Mouse (Mus musculus): Measurements from ENCODE around the gene Lrch3. TPM values are rescaled to one million over a fixed set of nuclear protein-coding genes. Genes with fewer than 3 reads are reported as not detected.

Gene Lrch3
- total and polyA plus RNA-seq, 2 experiments from 2014 or later, result 19.6 to 50.3 TPM

GRCm38 (mm10) chr16:32887996-32888395 lies 25.9 kb upstream of the Lrch3 start:
- no peak for DNase-seq
- peak; percentile 30; the same call in 1 of the 2 replicates for TF ChIP-seq CTCF (IDR thresholded peaks at IDR 0.05; ENCODE audit: low read depth)
- no peaks in the 10 kb centered on the region for H3K27me3 ChIP-seq (ENCODE audit: insufficient read depth, low read length)
- H3K4me1 ChIP-seq (ENCODE audit: insufficient read depth), result no peaks in the 10 kb centered on the region
- H3K36me3 ChIP-seq (ENCODE audit: insufficient read depth), result peaks cover 30% of the 10 kb centered on the region
- 90% methylated on average over 7 of the region's 7 CpGs for WGBS
- no peak overlapping the region for H3K27ac ChIP-seq (ENCODE audit: low read depth, low read length)
- ATAC-seq, result no peak
- no peaks in the 10 kb centered on the region for H3K9me3 ChIP-seq (ENCODE audit: low read length)
- no peak overlapping the region for H3K4me2 ChIP-seq (ENCODE audit: low read depth)
- H3K9ac ChIP-seq, result no peak overlapping the region
- H3K4me3 ChIP-seq (ENCODE audit: low read depth, low read length), result no peak overlapping the region

GRCm38 (mm10) chr16:32889881-32890280 lies 24.0 kb upstream of the Lrch3 start:
- peaks cover 38% of the 10 kb centered on the region for H3K36me3 ChIP-seq (ENCODE audit: insufficient read depth)

GRCm38 (mm10) chr16:32896126-32896525 lies 17.8 kb upstream of the Lrch3 start:
- Histone ChIP-seq H3K4me3 (ENCODE audit: low read depth, low read length) (no peak overlapping the region), H3K4me2 (ENCODE audit: low read depth) (no peak overlapping the region), H3K36me3 (ENCODE audit: insufficient read depth) (peaks cover 34% of the 10 kb centered on the region), H3K9me3 (ENCODE audit: low read length) (no peaks in the 10 kb centered on the region), H3K9ac (no peak overlapping the region), H3K27ac (ENCODE audit: low read depth, low read length) (no peak overlapping the region), H3K4me1 (ENCODE audit: insufficient read depth) (no peaks in the 10 kb centered on the region), H3K27me3 (ENCODE audit: insufficient read depth, low read length) (no peaks in the 10 kb centered on the region)
- DNase-seq (no peak), ATAC-seq (no peak)
- TF ChIP-seq CTCF (IDR thresholded peaks at IDR 0.05; ENCODE audit: low read depth), result no peak

More at GRCm38 (mm10) chr16:32889881-32890280, 24.0 kb upstream of the Lrch3 start:
- Histone ChIP-seq H3K27ac (ENCODE audit: low read depth, low read length) (no peak overlapping the region), H3K4me3 (ENCODE audit: low read depth, low read length) (no peak overlapping the region), H3K4me2 (ENCODE audit: low read depth) (no peak overlapping the region), H3K27me3 (ENCODE audit: insufficient read depth, low read length) (no peaks in the 10 kb centered on the region), H3K9me3 (ENCODE audit: low read length) (no peaks in the 10 kb centered on the region), H3K4me1 (ENCODE audit: insufficient read depth) (no peaks in the 10 kb centered on the region), H3K9ac (no peak overlapping the region)
- DNase-seq (no peak), ATAC-seq (no peak)
- no peak for TF ChIP-seq CTCF (IDR thresholded peaks at IDR 0.05; ENCODE audit: low read depth)
- WGBS, result 59% methylated on average over 2 of the region's 2 CpGs

GRCm38 (mm10) chr16:32901360-32902050 lies 12.4 kb upstream of the Lrch3 start:
- Histone ChIP-seq H3K9me3 (ENCODE audit: low read length) (no peaks in the 10 kb centered on the region), H3K9ac (no peak overlapping the region), H3K27ac (ENCODE audit: low read depth, low read length) (no peak overlapping the region), H3K27me3 (ENCODE audit: insufficient read depth, low read length) (no peaks in the 10 kb centered on the region), H3K4me1 (ENCODE audit: insufficient read depth) (no peaks in the 10 kb centered on the region), H3K4me2 (ENCODE audit: low read depth) (no peak overlapping the region), H3K36me3 (ENCODE audit: insufficient read depth) (peaks cover 20% of the 10 kb centered on the region), H3K4me3 (ENCODE audit: low read depth, low read length) (no peak overlapping the region)
- 92% methylated on average over 2 of the region's 2 CpGs for WGBS
- DNase-seq (no peak), ATAC-seq (no peak)
- no peak for TF ChIP-seq CTCF (IDR thresholded peaks at IDR 0.05; ENCODE audit: low read depth)

- no peak for DNase-seq
- H3K9ac ChIP-seq, result no peak overlapping the region
- H3K27me3 ChIP-seq (ENCODE audit: insufficient read depth, low read length), result no peaks in the 10 kb centered on the region
- H3K4me2 ChIP-seq (ENCODE audit: low read depth), result no peak overlapping the region
- WGBS, result 67% methylated on average over 3 of the region's 3 CpGs
- no peak for TF ChIP-seq CTCF (IDR thresholded peaks at IDR 0.05; ENCODE audit: low read depth)
- no peak overlapping the region for H3K27ac ChIP-seq (ENCODE audit: low read depth, low read length)
- H3K36me3 ChIP-seq (ENCODE audit: insufficient read depth), result peaks cover 21% of the 10 kb centered on the region
- ATAC-seq, result no peak
- H3K4me1 ChIP-seq (ENCODE audit: insufficient read depth), result no peaks in the 10 kb centered on the region
- H3K4me3 ChIP-seq (ENCODE audit: low read depth, low read length), result no peak overlapping the region
- H3K9me3 ChIP-seq (ENCODE audit: low read length), result no peaks in the 10 kb centered on the region
Measured at GRCm38 (mm10) chr16:32902051-32902428, 11.9 kb upstream of the Lrch3 start.

- Histone ChIP-seq H3K27me3 (ENCODE audit: insufficient read depth, low read length) (no peaks in the 10 kb centered on the region), H3K27ac (ENCODE audit: low read depth, low read length) (no peak overlapping the region), H3K9me3 (ENCODE audit: low read length) (no peaks in the 10 kb centered on the region), H3K4me2 (ENCODE audit: low read depth) (no peak overlapping the region), H3K4me3 (ENCODE audit: low read depth, low read length) (no peak overlapping the region), H3K36me3 (ENCODE audit: insufficient read depth) (peaks cover 12% of the 10 kb centered on the region; the same call in 1 of the 2 replicates), H3K9ac (no peak overlapping the region), H3K4me1 (ENCODE audit: insufficient read depth) (no peaks in the 10 kb centered on the region)
- TF ChIP-seq CTCF (IDR thresholded peaks at IDR 0.05; ENCODE audit: low read depth), result no peak
- WGBS, result 90% methylated on average over 2 of the region's 2 CpGs
- ATAC-seq (no peak), DNase-seq (no peak)
Measured at GRCm38 (mm10) chr16:32906186-32906585, 7.7 kb upstream of the Lrch3 start.

- Histone ChIP-seq H3K9me3 (ENCODE audit: low read length) (no peaks in the 10 kb centered on the region), H3K4me3 (ENCODE audit: low read depth, low read length) (no peak overlapping the region), H3K27me3 (ENCODE audit: insufficient read depth, low read length) (no peaks in the 10 kb centered on the region), H3K4me2 (ENCODE audit: low read depth) (no peak overlapping the region), H3K27ac (ENCODE audit: low read depth, low read length) (no peak overlapping the region), H3K4me1 (ENCODE audit: insufficient read depth) (no peaks in the 10 kb centered on the region), H3K36me3 (ENCODE audit: insufficient read depth) (peaks cover 10% of the 10 kb centered on the region; the same call in 1 of the 2 replicates), H3K9ac (no peak overlapping the region)
- no peak for TF ChIP-seq CTCF (IDR thresholded peaks at IDR 0.05; ENCODE audit: low read depth)
- ATAC-seq, result no peak
- WGBS, result 93% methylated on average over 8 of the region's 8 CpGs
- no peak for DNase-seq
Measured at GRCm38 (mm10) chr16:32906727-32907126, 7.2 kb upstream of the Lrch3 start.
